Mouse (Mus musculus) ES-E14 (cell line): ENCODE results near the gene Hdac9.

Experiments used
- MAFK ChIP-seq: IDR thresholded peaks from 2 replicates; pipeline ENCODE4 v1.6.1; 2014; ENCODE audit warnings: mild to moderate bottlenecking, low read depth, low read length, inconsistent platforms; ENCODE audit not compliant: insufficient read depth
- ZNF384 ChIP-seq: IDR thresholded peaks from 2 replicates; pipeline ENCODE4 v1.6.1; 2012; ENCODE audit warnings: low read depth, low read length, inconsistent platforms

DNA sequence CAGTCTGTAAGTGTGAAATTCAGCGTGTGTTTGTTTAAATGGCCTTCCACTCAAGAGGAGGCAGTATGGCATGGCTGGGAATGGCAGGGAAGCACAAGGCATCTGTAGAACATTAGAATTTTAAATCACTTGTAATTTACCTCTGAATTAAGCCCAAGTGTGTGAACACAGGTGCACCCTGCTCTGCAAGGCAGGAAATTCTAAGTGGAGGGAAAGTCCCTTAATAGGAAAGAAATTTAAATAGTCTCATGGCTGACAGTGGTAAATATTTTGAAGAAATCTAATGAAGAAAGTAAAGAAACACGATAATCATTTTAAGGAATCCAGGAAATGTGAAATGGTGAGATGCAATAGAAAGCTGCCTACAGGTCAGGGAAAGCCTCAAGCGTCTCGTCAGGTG lies 114.6 kb downstream of the Hdac9 start:
- TF ChIP-seq ZNF384 (no peak), MAFK (no peak)
